Comparison of ENCODE assay signal across 19 mouse cellular contexts in the genomic region with DNA sequence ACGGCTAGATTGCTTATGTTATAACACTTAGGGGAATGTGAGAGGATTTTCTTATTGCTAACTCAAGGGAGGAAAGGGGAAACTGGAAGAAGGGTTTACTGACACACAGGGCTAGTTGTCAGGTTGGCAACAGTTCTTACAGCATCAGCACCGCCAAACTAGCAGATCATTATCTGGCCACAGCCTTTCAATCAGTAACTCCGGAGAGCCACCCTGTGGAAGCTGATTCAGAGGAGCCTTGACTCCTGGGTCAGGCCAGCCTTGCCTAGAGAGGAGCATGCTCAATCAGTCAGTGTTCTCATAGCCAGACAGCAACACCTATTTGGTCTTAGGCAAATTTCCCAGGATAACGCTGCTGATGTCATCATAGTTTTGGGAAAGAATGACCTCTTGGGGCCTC. TPM values are rescaled to one million over a fixed set of nuclear protein-coding genes. Genes with fewer than 3 reads are reported as not detected.
"Had no signal": no experiment of that assay in that cellular context is flagged by ENCODE, and none has a peak within 500 bp of the region (broad histone marks: within the 10 kb centered on the region; RNA-seq: fewer than 3 reads in every experiment).

No protein-coding gene starts in this region.

- H3K9ac ChIP-seq: intestine, embryonic 15.5 days; liver, embryonic 14.5 days; neural tube, embryonic 12.5 days had no signal

- H3K27me3 ChIP-seq: intestine, embryonic 15.5 days; neural tube, embryonic 12.5 days had no signal

- H3K4me1 ChIP-seq: intestine, embryonic 15.5 days; neural tube, embryonic 12.5 days had no signal

- DNase-seq: lung, adult 2 months; lung, postnatal 36 days; midbrain, embryonic 14.5 days; thymus, postnatal 4 days had no signal

- H3K4me3 ChIP-seq: intestine, embryonic 15.5 days; left cerebral cortex, adult 2 months; limb, embryonic 10.5 days; neural tube, embryonic 12.5 days had no signal

- H3K36me3 ChIP-seq: intestine, embryonic 15.5 days; limb, embryonic 10.5 days; neural tube, embryonic 12.5 days had no signal

- H3K27ac ChIP-seq: intestine, embryonic 15.5 days; left cerebral cortex, adult 2 months; limb, embryonic 10.5 days; liver, embryonic 14.5 days; neural tube, embryonic 12.5 days; stomach, postnatal 0 days had no signal

- H3K9me3 ChIP-seq: intestine, embryonic 15.5 days; limb, embryonic 10.5 days; neural tube, embryonic 12.5 days had no signal

- ATAC-seq: intestine, embryonic 15.5 days; lung, postnatal 0 days had no signal

- H3K4me2 ChIP-seq: intestine, embryonic 15.5 days; neural tube, embryonic 12.5 days had no signal

RNA-seq across cellular contexts. Expression of gene Il9, which starts 20.6 kb away (rescaled TPM):
- total RNA-seq: layer of hippocampus, adult 8-10 months; layer of hippocampus, postnatal 14 days; left cerebral cortex, adult 2 months; left cerebral cortex, postnatal 14 days; megakaryocyte progenitor cell, adult 5-6 weeks; monocyte, adult 5-6 weeks; neutrophil, adult 5-6 weeks had no signal
- polyA plus RNA-seq: intestine, embryonic 15.5 days; large intestine, adult 2 months; limb, embryonic 10.5 days; limb, embryonic 14.5 days; liver, embryonic 14.5 days; lung, adult 2 months; lung, postnatal 0 days; midbrain, embryonic 14.5 days; neural tube, embryonic 12.5 days; stomach, postnatal 0 days had no signal

RNA-seq across cellular contexts. Expression of gene Slc25a48, which starts 23.3 kb away (rescaled TPM):
- total RNA-seq: left cerebral cortex, adult 2 months; megakaryocyte progenitor cell, adult 5-6 weeks; monocyte, adult 5-6 weeks had no signal
- polyA plus RNA-seq: limb, embryonic 10.5 days; lung, postnatal 0 days; neural tube, embryonic 12.5 days had no signal

RNA-seq across cellular contexts. Expression of gene Gm3045, which starts 35.1 kb away (rescaled TPM):
- total RNA-seq: layer of hippocampus, adult 8-10 months; layer of hippocampus, postnatal 14 days; left cerebral cortex, adult 2 months; left cerebral cortex, postnatal 14 days; megakaryocyte progenitor cell, adult 5-6 weeks; monocyte, adult 5-6 weeks; neutrophil, adult 5-6 weeks had no signal
- polyA plus RNA-seq: intestine, embryonic 15.5 days; large intestine, adult 2 months; limb, embryonic 10.5 days; liver, embryonic 14.5 days; lung, adult 2 months; lung, postnatal 0 days; midbrain, embryonic 14.5 days; neural tube, embryonic 12.5 days; stomach, postnatal 0 days had no signal
